Mouse (Mus musculus) CD4-positive helper T cell, adult 2 months (primary cell): ENCODE results near the gene Acsl6.
"Not testable (repeated sequence)": the region's sequence is repeated elsewhere in the genome, so short reads cannot be mapped to it uniquely, and the experiment has no call there.

Experiments
- DNase-seq: peaks from one replicate; pipeline ENCODE4 v3.0.0-alpha.2; 2012; ENCODE audit warnings: low read depth, missing footprints, low spot score

Gene Acsl6

DNA sequence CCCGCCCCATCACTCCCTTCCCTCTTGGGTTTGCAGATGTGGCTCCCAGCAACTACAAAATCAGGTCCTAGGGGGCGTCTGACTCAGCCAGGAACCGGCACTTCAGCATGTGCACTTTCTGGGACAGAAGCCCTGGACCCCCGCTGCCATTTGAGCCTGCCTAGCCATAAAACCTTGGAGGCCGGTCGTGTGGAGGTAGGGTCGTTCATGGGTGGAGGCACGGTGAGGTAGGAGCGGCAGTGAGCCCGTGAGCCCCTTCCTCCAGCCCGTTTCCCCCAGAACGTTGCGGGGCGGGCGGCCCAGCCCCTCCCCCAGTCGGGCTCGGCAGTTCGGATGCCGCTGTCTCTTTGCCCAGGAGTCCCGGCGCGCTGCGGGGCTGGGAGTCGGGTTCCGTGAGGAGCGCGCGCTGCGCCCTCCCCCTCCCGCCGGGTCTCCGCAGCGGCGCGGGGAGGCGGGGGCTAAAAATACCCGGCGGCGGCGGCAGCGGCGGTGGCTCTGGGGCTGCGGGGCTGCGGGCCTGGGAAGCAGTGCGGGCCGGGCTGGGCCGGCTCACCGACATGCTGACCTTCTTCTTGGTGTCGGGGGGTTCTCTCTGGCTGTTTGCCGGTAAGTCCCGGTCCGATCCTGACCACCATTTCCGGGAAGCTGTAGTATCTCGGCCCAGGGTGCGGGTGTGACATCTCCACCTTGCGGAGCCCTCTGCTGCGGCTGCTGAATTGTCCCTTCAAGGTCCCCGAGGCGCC, at the start of gene Acsl6:
TSS of gene Acsl6 (plus strand) at position 71 of the 743 bp plus-strand sequence.
- peak; percentile 38 for DNase-seq

DNA sequence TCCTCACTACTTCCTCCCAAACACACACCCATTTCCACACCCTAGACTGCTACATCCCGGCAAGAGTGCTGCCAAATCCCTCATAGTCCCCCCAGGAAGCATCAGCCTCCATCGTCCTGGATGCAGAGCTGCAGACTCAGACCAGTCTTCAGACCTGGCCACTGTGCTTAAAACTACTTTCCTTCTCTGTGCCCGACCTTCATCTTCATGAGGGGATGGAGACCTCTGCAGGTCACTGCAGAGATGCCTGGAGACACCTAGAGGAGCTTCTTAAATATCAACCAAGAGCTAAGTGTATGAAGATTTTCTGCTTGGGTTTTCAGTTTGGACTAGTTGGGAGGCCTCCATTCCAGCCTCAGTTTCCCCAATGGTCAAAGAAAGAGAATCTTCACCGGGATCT, 49.5 kb upstream of the Acsl6 start:
- DNase-seq, result peak; percentile 57

DNA sequence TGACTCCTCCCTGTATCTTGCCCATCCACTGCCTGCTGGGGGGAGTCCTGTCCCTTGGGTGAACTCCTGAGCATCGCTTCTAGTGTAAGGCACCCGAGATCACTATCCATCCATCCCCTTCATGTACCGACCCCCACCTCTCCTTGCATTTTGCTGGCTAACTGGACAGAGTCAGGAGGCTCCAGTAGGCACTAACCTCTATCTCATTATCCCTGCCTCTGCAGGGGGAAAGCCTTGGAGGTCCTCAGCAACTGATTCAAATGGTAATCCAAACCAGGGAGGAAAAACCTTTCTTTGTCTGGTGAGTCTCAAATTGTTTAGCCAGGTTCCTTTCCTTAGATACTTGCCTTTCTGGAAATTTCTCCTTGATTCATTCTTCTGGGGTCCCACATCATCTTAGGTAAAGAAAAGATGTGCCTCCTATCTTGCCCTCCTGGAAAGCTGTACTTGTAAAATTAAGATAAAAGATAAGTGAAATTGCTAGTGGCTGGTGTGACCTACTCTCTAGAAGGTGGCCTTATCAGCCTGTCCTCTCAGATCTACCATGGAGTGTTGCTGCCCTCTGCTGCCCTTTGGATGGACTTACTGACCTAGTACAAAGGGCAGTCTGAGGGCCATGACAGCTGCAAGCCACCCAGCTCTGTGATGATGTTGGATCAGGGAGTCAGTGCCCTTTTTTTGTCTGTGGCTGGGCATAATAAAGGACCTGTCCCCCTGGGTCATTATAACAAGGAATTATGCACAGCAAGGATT, 46.8 kb upstream of the Acsl6 start:
- DNase-seq, result peak; percentile 80

DNA sequence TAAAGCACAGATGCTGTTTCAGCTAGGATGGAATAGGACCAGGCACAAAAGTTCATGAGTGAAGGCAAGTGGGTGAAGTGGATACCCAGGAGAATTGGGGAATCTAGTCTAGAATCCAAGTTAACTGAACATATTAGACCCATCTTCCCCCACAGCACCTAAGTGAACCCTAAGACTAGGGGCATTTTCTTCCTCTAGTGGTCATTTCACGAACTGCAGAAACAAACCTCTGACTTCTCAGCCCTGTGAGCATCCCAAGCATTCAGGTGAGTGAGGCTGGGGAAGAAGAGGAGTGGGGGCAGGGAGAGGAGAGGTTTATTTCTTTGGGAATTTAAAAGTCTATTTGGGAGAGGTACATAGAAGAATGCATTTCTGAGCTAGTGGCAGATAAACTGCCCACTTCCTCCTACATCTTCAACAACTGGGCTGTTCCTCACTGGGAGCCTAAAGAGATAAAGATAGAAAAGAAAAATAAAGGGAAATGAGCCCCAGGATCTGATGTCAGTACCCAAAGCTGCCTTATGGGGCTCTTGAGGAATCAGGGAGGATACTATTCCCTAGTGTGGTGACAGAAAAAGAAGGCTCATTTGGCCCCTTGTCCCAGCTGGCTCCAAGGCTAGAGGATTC, 40.1 kb upstream of the Acsl6 start:
- no peak for DNase-seq

DNA sequence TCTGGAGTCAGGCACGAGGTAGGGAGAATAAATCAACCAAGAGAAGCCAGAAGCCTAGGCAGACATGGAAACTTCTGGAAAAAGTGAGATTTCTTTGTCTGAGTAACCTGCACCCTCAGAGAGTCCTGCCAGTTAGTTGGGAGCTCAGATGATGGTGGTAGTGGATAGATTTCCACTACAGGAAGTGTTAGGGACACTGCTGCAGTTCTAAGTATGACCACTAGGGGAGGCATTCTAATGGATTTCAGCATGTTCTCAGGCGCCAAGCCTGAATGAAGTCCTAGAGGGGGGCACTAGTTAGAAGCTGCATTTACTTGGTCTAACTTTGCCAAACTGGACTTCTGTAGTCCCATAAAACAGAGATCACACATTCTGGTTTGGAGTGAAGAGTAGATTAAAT, 39.1 kb upstream of the Acsl6 start:
- peak; percentile 73 for DNase-seq

DNA sequence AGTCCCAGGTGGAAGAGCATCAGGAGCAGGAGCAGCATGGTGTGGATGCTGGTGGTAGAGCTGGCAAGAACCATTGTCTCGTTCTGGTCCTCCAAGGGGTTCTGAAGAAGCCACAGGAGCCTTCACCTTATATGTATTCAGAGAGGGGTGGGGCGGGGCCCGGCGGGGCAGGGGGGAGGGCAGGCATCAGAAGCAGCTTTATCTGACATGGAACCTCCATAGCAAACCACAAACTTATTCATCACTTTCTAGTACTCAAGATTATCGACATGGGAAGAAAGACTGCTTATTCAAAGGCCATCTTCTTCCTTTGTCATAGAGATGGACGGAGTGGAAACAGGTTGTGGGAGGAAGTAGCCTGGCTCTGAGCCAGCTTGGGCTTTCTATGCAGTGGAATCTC, 36.4 kb upstream of the Acsl6 start, which contains the start of gene Il3:
TSS of gene Il3 (minus strand) at position 101 of the 400 bp plus-strand sequence.
- DNase-seq, result no peak

DNA sequence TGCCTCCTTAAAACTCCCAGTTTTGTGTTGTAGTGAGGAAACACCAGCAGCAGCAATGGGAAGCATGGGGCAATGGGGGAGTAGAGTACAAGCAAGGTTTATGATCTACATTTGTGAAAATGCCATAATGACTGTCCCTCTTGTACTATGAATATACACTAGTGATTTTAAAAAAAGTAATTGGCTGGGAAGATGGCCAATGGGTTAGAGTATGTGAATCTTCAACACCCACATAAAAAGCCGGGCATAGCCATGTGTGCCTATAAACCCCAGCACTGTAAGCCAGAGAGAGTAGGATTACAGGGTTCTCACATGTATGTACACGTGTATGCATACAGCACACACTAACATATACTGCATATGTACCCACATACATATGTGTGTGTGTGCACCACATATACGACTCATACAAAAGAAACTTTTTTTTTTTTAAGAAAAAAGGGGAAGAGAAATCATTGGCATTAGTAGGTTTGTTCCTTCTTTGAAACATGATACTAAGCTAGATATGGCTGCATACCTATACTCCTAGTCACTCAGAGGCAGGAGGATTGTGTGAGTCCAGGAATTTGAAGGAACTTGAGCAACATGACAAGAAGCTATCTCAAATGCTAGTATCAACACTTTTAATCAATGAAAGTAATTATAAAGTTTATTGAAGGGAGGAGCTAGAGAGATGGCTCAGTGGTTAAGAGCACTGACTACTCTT, 34.3 kb upstream of the Acsl6 start:
- no peak for DNase-seq

DNA sequence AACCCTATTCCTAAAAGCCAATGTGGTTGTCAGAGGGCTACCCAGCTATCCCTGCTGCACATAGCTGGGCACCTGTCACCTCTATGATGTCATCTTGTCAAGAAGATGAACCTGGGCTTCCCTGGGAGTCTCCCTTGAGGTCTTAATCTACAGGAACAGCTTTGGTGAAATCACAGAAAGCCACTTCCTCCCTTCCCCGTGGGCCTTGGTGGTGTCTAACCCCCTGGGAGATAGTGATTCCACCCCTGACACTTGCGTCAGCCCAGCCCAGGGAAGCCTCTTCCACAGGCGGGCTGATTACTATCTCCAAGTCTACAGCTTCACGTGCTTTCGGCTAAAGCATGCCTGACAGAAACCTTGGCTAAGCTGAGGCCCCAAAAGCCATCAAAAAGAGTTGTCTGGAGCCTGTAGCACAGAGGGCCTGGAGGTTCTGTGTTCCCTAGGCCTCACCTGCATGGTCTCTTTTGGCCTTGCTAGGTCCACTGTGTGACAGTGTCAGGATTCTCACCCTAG, 32.1 kb upstream of the Acsl6 start:
- DNase-seq, result peak; percentile 62

DNA sequence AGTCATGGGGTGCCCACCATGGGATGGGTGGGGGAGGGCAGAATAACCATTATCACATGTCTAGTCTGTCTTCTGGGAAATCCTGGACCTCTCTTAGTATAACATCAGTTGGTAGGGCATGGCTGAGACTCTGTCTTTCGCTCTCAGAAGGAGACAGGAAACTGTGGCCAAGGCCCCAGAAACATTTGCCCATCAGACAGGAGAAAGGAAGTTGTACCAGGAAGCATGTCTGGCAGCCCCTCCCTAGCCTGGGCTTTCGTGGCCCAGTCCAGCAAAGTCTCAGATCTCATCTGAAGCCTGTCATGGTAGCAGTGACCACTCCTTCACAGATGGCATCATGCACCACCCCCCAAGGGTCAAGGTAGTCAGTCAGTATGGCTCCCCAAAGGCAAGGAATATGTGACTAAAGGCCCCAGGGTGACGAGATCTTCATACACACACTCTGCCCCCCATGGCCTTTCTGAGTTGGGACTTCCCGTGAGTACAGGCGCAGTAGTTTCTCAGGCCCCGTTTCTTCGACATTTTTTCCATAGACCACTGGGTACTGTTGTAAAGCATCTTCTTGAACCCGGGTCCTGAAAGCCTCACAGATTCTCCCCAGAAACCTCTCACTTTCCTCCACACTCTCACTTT, 15.7 kb upstream of the Acsl6 start:
- DNase-seq, result peak; percentile 39

DNA sequence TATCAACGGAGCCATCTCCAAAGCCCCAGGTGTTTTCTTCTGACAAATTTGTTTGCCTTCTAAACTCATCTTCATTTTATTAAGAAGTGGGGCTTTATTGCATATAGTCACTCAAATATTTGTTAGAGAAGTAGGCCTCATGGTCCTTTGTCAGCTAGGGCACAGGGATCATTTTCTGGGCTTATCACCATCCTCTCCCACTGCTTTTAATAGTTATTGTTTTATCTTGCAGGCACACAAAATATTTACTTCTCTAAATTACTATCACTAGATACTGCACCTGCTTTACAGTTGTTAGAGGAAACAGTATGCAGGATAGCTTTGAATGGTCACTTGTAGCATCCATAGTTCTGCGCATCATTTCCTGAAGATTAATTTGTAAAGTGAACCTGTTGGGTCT, 11.4 kb upstream of the Acsl6 start:
- DNase-seq, result no peak

DNA sequence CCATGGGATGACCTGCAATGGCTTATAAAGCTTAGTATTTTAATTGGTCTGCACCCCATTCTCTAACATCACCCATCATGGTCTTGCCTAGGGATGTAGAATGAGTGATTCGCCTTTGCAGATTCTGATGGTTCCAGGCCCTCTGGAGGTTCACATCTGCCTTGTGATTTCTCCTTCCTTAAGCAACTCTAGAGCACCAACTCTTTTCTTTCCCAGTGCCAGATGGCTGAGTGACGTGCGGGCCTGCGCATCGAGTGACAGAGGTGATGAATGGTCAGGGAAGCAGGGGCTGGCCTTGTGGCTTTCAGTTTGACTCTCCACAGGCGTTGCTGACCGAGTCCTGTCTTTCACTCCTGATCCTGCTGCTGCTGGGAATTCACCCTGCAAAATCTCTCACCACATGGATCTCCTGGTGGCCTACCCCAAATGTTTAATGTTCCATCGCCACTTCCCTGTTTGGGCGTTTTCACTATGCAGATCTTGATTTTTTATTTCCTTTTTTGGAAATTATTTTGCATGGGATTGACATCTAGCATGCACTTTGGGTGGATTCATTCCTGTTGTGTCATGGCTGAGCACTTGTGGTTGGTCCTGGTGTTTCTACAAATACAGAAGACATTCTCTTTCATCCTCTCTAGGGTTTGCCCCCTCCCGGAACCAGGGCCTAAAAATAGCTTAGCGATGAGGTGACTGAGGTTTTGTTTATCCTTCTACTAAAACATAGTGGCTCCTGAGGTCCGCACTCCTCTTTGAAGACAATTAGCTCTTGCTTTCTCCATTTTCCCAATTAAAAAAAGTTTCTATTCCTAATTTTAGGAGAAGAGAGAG, 9.4 kb upstream of the Acsl6 start:
- no peak for DNase-seq

DNA sequence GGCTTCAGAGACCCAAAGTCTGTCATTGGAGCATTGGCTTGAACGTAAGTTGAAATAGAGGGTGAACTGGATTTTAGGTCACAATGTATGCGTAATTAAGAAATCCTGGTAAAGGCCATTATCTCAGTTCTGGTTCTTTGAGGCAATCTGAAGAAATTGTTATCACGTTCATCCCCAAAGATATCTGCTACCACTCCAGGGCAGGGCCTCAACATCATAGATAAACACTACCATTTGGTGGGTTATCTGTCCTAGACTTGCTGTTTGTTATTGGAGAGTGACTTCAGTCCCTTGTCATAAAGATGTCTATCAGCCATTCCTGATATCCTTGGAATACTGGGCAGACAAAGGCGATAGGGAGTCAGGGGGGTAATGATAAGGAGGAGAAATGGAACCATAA, 7.6 kb upstream of the Acsl6 start:
- DNase-seq, result no peak

DNA sequence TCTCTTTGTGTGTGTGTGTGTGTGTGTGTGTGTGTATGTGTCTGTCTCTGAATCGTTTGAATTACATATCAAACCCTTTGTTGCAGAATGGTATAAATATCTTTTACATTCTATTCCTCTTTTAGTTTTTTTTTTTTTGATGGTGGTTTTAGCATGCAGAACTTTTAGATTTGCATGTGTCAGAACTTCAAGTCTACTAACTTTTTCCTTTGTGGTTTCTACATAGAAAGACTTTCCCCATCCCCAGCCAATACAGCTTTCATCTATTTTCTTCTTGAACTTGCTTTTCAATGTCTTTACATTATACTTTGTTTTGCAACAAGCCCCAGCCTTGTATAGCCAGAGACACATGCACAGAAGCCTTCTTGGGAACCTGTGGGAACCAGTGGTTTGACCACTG, 6.9 kb upstream of the Acsl6 start:
- peak; percentile 46 for DNase-seq

DNA sequence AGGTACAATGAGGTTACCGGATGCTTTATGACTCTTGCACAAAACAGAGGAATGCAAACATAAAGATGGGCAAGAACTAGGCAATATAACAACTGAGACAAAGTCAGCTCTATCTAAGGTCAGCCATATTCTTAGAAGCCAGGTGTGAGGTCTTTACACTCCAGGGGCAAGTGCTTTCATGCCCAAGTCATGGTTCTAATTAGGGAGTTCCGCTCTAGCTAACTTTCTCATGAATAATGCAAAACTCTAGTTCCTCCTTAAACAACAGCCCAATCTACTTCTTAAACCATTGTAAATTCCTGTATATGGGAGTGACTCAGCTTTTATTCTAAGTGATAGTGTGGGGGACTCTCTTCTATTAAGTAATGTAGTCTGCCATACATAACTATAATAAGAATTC, 6.1 kb upstream of the Acsl6 start:
- not testable (repeated sequence) for DNase-seq

DNA sequence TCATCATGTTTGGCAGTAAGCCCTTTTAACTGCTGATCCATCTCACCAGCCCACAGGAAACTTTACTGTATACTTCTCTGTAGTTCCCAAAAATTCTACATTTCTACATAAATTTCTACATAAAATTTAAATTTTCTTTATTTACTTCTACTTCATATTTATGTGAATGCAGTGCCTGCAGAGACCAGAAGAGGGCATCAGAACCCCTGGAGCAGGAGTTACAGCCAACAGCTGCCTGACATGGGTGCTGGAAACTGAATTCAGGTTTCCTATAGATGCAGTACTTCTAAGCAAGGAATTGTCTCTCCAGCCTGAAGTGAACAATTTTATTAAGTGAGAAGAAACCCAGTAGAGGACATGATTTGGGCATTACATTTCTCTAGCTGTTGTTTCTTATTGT, 4.8 kb upstream of the Acsl6 start:
- DNase-seq, result no peak

DNA sequence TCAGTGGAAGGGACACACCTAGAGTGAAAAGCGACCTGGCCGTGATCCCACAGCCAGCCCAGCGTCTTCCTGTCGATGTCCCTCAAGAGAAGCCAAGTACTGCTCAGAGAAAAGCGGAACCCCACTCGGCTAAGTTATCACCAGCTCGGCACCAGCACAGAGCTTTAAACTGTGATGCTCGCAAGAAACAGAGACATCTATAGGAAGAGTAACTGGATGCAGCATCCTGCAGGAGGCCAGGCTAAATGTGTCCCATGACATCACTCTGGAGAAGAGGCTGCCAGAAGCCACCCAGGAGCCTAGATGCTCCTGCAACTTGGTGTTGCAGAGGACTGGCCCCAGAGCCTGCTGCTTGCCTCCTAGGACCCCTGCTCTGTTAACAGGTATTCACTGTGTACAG, 1.6 kb upstream of the Acsl6 start:
- no peak for DNase-seq

DNA sequence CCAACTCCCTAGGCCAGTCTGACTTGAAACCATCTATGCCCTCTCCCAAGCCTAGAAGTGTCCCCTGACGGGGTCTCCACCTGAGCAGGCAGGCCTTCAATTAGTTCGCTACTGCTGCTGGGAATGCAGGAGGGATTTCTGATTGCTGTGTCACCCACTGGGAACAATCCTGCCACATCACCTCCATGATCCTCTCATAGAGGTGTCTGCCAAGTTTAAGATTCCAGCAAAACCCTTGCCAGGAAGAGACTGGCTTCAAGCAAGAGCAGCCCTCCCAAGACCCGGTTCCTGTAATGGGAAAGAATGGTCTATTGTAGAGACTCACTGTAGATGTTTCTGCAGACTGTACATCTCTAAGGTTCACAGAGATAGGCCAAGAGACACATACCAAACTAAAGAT, 992 bp upstream of the Acsl6 start:
- no peak for DNase-seq

DNA sequence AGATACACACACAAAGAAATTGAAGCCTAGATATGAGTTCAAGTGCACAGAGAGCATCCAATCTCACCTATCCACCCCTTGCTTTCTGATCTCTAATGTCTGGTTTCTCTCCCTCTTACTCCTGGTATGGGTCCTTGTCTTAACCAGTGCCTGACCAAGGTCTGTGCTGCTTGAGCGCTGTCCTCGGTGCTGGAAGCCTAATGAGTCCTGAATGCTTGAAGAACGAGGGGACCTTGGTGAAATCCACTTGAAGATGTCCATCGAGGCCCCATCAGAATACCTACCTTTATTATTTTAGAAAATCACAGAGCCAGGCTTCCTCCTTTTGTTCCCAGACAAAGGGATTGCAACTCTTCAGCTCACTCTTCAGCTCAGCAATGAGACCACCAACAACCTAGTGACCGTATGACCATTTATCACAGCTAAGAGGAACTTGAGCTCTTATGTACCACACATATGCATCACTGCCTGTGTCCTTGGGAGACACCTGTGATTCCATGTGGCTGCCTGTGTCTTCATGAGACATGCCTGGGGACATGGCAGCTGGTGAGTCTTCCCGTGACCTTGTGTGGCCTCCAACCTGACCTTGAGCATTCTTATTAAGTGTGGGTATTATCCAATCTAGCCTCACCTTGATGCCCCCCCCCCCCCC, 396 bp upstream of the Acsl6 start:
- no peak for DNase-seq

DNA sequence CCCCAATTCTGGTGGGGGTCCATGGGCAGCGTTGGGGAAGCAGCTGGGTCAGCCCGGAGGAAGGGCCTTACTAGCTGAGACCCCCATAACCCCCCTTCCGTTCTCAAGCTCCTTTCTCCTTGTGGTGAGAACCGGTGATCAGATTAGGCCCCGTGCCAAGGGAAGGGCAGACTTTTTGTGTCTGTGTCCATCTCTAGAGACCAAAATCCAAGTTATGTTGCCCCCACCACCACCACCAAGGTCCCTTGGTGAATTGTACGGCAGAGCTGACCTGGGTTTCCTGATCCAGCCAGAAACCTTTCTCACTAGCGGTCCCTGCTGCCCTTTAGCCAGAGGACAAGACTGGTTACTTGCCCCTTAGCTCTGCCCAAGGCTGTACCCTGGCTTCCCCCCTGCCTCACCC, 874 bp downstream of the Acsl6 start:
- DNase-seq, result no peak

DNA sequence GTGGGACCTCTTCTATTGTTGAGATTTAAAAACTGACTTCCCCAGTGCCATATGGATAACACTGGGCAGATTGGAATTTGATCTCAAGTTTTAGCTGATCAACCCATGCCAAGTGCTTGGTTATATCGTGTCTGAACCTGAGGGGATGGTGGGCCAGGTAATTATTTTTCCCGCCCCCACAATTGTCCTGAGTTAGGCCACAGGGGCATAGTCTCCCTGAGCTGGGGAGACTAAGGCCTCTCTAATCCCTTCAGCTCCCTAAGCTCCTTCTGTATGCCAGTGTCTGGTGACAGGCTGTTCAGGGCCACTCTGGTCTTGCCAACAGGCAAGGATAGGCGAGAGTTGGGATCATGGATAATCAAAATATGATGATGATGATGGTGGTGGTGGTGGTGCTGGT, 1.7 kb downstream of the Acsl6 start:
- no peak for DNase-seq
